Mouse (Mus musculus): Measurements from ENCODE around the gene Rgs7bp. TPM values are rescaled to one million over a fixed set of nuclear protein-coding genes. Genes with fewer than 3 reads are reported as not detected.

The Rgs7bp gene
- polyA plus RNA-seq, 1 experiment from 2014 or later: 1.4 TPM

DNA sequence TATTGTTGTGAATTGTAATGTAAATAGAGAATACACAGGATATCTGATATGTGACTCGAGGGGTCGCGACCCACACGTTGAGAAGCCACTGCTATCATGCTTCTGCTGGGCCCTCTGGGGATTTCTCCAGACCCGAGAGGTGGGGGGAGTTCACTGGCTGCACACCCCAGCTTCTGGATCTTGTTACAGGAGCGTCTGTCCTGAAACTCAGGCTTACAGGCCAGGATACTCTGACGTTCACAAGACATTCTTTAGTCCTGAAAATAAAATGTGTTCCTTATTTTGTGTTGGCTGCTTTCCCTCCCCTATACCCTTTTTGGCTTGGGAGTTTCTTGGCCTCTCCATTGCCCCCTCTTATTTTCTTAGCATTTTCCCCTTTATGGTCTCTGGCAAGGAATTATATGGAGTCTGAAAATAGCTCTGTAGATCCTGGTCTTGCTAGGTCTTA is 65.9 kb downstream of the Rgs7bp start:
- Histone ChIP-seq H3K4me2 (ENCODE audit: low read depth, low read length, severe bottlenecking) (no peak overlapping the region), H3K4me3 (ENCODE audit: low read depth, low read length) (no peak overlapping the region), H3K9me3 (ENCODE audit: control insufficient read depth, low read length) (no peaks in the 10 kb centered on the region), H3K9ac (ENCODE audit: low read length) (no peak overlapping the region), H3K27me3 (ENCODE audit: control insufficient read depth, insufficient read depth, low read length) (no peaks in the 10 kb centered on the region), H3K36me3 (ENCODE audit: control insufficient read depth, insufficient read depth, low read length) (no peaks in the 10 kb centered on the region), H3K4me1 (replicated peaks; ENCODE audit: control insufficient read depth, insufficient read depth, low read length) (no peaks in the 10 kb centered on the region), H3K27ac (ENCODE audit: low read depth, low read length) (no peak overlapping the region)
- DNase-seq (ENCODE audit: low spot score) (no peak), ATAC-seq (replicated peaks; ENCODE audit: low FRiP score) (no peak)
- WGBS: 75% methylated on average over 7 of the region's 7 CpGs

- H3K9ac ChIP-seq (ENCODE audit: low read length): no peak overlapping the region
- H3K4me1 ChIP-seq (replicated peaks; ENCODE audit: control insufficient read depth, insufficient read depth, low read length): no peaks in the 10 kb centered on the region
- no peaks in the 10 kb centered on the region for H3K9me3 ChIP-seq (ENCODE audit: control insufficient read depth, low read length)
- H3K36me3 ChIP-seq (ENCODE audit: control insufficient read depth, insufficient read depth, low read length): no peaks in the 10 kb centered on the region
- H3K27me3 ChIP-seq (ENCODE audit: control insufficient read depth, insufficient read depth, low read length): no peaks in the 10 kb centered on the region
- no peak overlapping the region for H3K4me3 ChIP-seq (ENCODE audit: low read depth, low read length)
- ATAC-seq (replicated peaks; ENCODE audit: low FRiP score) (no peak), DNase-seq (ENCODE audit: low spot score) (no peak)
- no peak overlapping the region for H3K4me2 ChIP-seq (ENCODE audit: low read depth, low read length, severe bottlenecking)
- 90% methylated on average over 13 of the region's 13 CpGs for WGBS
- no peak overlapping the region for H3K27ac ChIP-seq (ENCODE audit: low read depth, low read length)
These were observed 66.7 kb downstream of the Rgs7bp start for GRCm38 (mm10) chr13:104988009-104988540.

- Histone ChIP-seq H3K9me3 (ENCODE audit: control insufficient read depth, low read length) (no peaks in the 10 kb centered on the region), H3K4me2 (ENCODE audit: low read depth, low read length, severe bottlenecking) (no peak overlapping the region), H3K9ac (ENCODE audit: low read length) (no peak overlapping the region), H3K27me3 (ENCODE audit: control insufficient read depth, insufficient read depth, low read length) (no peaks in the 10 kb centered on the region), H3K27ac (ENCODE audit: low read depth, low read length) (no peak overlapping the region), H3K4me3 (ENCODE audit: low read depth, low read length) (no peak overlapping the region), H3K36me3 (ENCODE audit: control insufficient read depth, insufficient read depth, low read length) (no peaks in the 10 kb centered on the region), H3K4me1 (replicated peaks; ENCODE audit: control insufficient read depth, insufficient read depth, low read length) (no peaks in the 10 kb centered on the region)
- ATAC-seq (replicated peaks; ENCODE audit: low FRiP score) (no peak), DNase-seq (ENCODE audit: low spot score) (no peak)
- WGBS: 89% methylated on average over 4 of the region's 4 CpGs
These were observed 69.0 kb downstream of the Rgs7bp start for GRCm38 (mm10) chr13:104985691-104986090.

DNA sequence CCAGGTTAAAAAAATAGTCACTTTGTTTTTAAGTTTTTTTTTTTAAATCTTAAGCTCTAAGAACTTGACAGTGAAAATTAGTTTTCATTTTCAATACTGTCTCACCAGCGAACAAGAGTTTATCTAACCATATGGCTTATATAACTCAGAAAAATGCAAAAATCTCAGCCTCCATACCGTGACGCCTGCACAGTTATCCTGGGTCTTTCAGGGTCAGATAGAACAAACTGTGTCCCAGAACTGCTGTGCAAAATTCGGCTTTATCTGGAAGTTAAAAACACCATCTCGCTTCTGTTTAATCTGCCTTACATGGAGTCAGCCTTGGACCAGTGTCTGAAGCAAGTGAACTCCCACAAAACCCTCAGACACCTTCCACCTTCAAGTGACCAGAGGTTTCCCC is 70.7 kb downstream of the Rgs7bp start:
- Histone ChIP-seq H3K4me1 (replicated peaks; ENCODE audit: control insufficient read depth, insufficient read depth, low read length) (no peaks in the 10 kb centered on the region), H3K4me3 (ENCODE audit: low read depth, low read length) (no peak overlapping the region), H3K9ac (ENCODE audit: low read length) (no peak overlapping the region), H3K9me3 (ENCODE audit: control insufficient read depth, low read length) (no peaks in the 10 kb centered on the region), H3K27me3 (ENCODE audit: control insufficient read depth, insufficient read depth, low read length) (no peaks in the 10 kb centered on the region), H3K4me2 (ENCODE audit: low read depth, low read length, severe bottlenecking) (no peak overlapping the region), H3K27ac (ENCODE audit: low read depth, low read length) (no peak overlapping the region), H3K36me3 (ENCODE audit: control insufficient read depth, insufficient read depth, low read length) (no peaks in the 10 kb centered on the region)
- ATAC-seq (replicated peaks; ENCODE audit: low FRiP score): no peak
- WGBS: 79% methylated on average over 5 of the region's 5 CpGs
- no peak for DNase-seq (ENCODE audit: low spot score)

GRCm38 (mm10) chr13:104982781-104983353 is 71.9 kb downstream of the Rgs7bp start:
- H3K4me2 ChIP-seq (ENCODE audit: low read depth, low read length, severe bottlenecking): no peak overlapping the region
- no peak overlapping the region for H3K27ac ChIP-seq (ENCODE audit: low read depth, low read length)
- no peak overlapping the region for H3K4me3 ChIP-seq (ENCODE audit: low read depth, low read length)
- DNase-seq (ENCODE audit: low spot score): no peak
- no peak for ATAC-seq (replicated peaks; ENCODE audit: low FRiP score)
- no peaks in the 10 kb centered on the region for H3K36me3 ChIP-seq (ENCODE audit: control insufficient read depth, insufficient read depth, low read length)
- no peak overlapping the region for H3K9ac ChIP-seq (ENCODE audit: low read length)
- 88% methylated on average over 10 of the region's 10 CpGs for WGBS
- H3K9me3 ChIP-seq (ENCODE audit: control insufficient read depth, low read length): no peaks in the 10 kb centered on the region
- no peaks in the 10 kb centered on the region for H3K4me1 ChIP-seq (replicated peaks; ENCODE audit: control insufficient read depth, insufficient read depth, low read length)
- H3K27me3 ChIP-seq (ENCODE audit: control insufficient read depth, insufficient read depth, low read length): no peaks in the 10 kb centered on the region

GRCm38 (mm10) chr13:104978176-104978575 is 76.6 kb downstream of the Rgs7bp start:
- Histone ChIP-seq H3K36me3 (ENCODE audit: control insufficient read depth, insufficient read depth, low read length) (no peaks in the 10 kb centered on the region), H3K4me3 (ENCODE audit: low read depth, low read length) (no peak overlapping the region), H3K9me3 (ENCODE audit: control insufficient read depth, low read length) (no peaks in the 10 kb centered on the region), H3K9ac (ENCODE audit: low read length) (no peak overlapping the region), H3K4me1 (replicated peaks; ENCODE audit: control insufficient read depth, insufficient read depth, low read length) (no peaks in the 10 kb centered on the region), H3K4me2 (ENCODE audit: low read depth, low read length, severe bottlenecking) (no peak overlapping the region), H3K27me3 (ENCODE audit: control insufficient read depth, insufficient read depth, low read length) (no peaks in the 10 kb centered on the region), H3K27ac (ENCODE audit: low read depth, low read length) (no peak overlapping the region)
- ATAC-seq (replicated peaks; ENCODE audit: low FRiP score) (no peak), DNase-seq (ENCODE audit: low spot score) (no peak)
- WGBS: 89% methylated on average over 1 of the region's 1 CpGs

DNA sequence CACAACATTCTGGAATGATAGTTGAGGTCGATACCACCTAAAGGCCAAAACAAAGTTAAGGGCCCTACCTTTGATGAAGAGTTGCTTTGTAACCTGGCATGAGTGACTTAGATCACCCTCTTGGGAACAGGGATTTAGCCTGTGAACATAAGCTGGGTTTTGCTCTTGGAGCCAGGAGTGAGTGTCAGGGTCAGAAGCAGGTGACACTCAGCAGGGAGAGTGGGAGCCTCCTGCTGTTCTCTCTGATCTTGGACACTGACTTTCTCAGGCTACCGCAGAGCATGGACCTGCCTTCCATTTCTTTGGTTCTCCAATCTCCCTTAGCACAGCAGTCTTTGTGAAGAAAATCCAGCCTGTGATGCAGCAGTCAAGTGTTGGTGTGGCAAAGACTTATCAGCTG is 87.2 kb downstream of the Rgs7bp start:
- no peak for ATAC-seq (replicated peaks; ENCODE audit: low FRiP score)
- Histone ChIP-seq H3K4me3 (ENCODE audit: low read depth, low read length) (no peak overlapping the region), H3K4me2 (ENCODE audit: low read depth, low read length, severe bottlenecking) (no peak overlapping the region), H3K36me3 (ENCODE audit: control insufficient read depth, insufficient read depth, low read length) (no peaks in the 10 kb centered on the region), H3K27ac (ENCODE audit: low read depth, low read length) (no peak overlapping the region), H3K9ac (ENCODE audit: low read length) (no peak overlapping the region), H3K27me3 (ENCODE audit: control insufficient read depth, insufficient read depth, low read length) (no peaks in the 10 kb centered on the region), H3K9me3 (ENCODE audit: control insufficient read depth, low read length) (no peaks in the 10 kb centered on the region), H3K4me1 (replicated peaks; ENCODE audit: control insufficient read depth, insufficient read depth, low read length) (no peaks in the 10 kb centered on the region)
- DNase-seq (ENCODE audit: low spot score): no peak
- WGBS: 74% methylated on average over 2 of the region's 2 CpGs

DNA sequence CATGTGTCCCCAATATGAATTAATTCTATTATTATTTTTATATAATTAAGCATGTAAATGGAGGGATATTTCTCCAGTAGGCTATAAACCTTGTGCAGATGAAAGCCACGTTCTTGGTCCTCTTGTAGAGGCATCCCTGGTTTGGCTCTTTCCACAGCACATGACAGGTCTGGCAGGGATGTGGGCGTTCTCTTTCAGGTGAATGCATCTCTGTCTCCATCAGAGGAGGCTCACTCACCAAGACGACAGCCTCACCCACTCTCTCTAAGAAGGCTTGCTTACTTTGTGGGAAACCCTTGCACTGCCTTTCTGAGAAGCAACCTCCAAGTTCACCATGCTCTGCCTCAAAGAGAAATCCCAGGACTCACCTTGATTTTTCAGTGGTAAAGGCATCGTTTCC is 91.0 kb downstream of the Rgs7bp start:
- 87% methylated on average over 4 of the region's 4 CpGs for WGBS
- no peak overlapping the region for H3K9ac ChIP-seq (ENCODE audit: low read length)
- H3K4me3 ChIP-seq (ENCODE audit: low read depth, low read length): no peak overlapping the region
- no peak overlapping the region for H3K4me2 ChIP-seq (ENCODE audit: low read depth, low read length, severe bottlenecking)
- no peak for ATAC-seq (replicated peaks; ENCODE audit: low FRiP score)
- H3K36me3 ChIP-seq (ENCODE audit: control insufficient read depth, insufficient read depth, low read length): no peaks in the 10 kb centered on the region
- H3K4me1 ChIP-seq (replicated peaks; ENCODE audit: control insufficient read depth, insufficient read depth, low read length): no peaks in the 10 kb centered on the region
- DNase-seq (ENCODE audit: low spot score): no peak
- no peak overlapping the region for H3K27ac ChIP-seq (ENCODE audit: low read depth, low read length)
- H3K27me3 ChIP-seq (ENCODE audit: control insufficient read depth, insufficient read depth, low read length): no peaks in the 10 kb centered on the region
- no peaks in the 10 kb centered on the region for H3K9me3 ChIP-seq (ENCODE audit: control insufficient read depth, low read length)

GRCm38 (mm10) chr13:104962716-104963411 is 91.9 kb downstream of the Rgs7bp start:
- no peaks in the 10 kb centered on the region for H3K9me3 ChIP-seq (ENCODE audit: control insufficient read depth, low read length)
- H3K4me2 ChIP-seq (ENCODE audit: low read depth, low read length, severe bottlenecking): no peak overlapping the region
- no peak overlapping the region for H3K27ac ChIP-seq (ENCODE audit: low read depth, low read length)
- peak; percentile 48; the same call in 1 of the 2 replicates for ATAC-seq (replicated peaks; ENCODE audit: low FRiP score)
- no peaks in the 10 kb centered on the region for H3K4me1 ChIP-seq (replicated peaks; ENCODE audit: control insufficient read depth, insufficient read depth, low read length)
- no peak for DNase-seq (ENCODE audit: low spot score)
- no peak overlapping the region for H3K4me3 ChIP-seq (ENCODE audit: low read depth, low read length)
- no peak overlapping the region for H3K9ac ChIP-seq (ENCODE audit: low read length)
- H3K36me3 ChIP-seq (ENCODE audit: control insufficient read depth, insufficient read depth, low read length): no peaks in the 10 kb centered on the region
- no peaks in the 10 kb centered on the region for H3K27me3 ChIP-seq (ENCODE audit: control insufficient read depth, insufficient read depth, low read length)
- WGBS: 63% methylated on average over 11 of the region's 11 CpGs
